Mouse (Mus musculus): ENCODE measurements around the gene Gng10. TPM values are rescaled to one million over a fixed set of nuclear protein-coding genes. Genes with fewer than 3 reads are reported as not detected.

The Gng10 gene
- total and polyA plus RNA-seq, 3 experiments = 51.2 to 59.1 TPM; not detected in 1

DNA sequence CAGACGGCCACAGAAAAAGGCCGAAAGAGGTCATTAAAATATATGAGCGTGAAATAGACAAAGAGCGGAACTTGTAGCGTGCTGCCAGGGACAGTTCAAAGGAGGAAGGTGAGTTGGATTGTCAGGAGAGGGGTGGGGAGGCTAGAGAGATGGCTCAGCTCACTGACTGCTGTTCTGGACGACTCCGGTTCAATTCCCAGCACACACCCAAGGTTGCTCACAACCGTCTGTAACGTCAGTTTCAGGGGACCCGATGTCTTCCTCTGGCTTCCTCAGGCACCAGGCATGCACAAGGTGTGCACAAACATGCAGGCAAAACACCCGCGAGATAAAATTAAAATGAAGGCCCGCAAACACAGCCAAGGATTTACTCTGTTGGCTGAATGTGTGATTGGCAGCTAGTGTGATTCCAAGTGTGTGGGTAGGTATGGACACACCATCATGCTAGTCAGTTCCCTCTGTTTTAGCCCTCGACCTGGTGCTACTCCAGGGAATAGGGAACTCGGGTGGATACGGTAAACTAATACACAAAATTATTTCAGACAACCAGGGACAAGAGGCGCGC is 980 bp downstream of the Gng10 start:
- peak overlapping the region; percentile 85 for H3K9ac ChIP-seq (ENCODE audit: control insufficient read depth, low read depth, low read length, poor library complexity, severe bottlenecking)

DNA sequence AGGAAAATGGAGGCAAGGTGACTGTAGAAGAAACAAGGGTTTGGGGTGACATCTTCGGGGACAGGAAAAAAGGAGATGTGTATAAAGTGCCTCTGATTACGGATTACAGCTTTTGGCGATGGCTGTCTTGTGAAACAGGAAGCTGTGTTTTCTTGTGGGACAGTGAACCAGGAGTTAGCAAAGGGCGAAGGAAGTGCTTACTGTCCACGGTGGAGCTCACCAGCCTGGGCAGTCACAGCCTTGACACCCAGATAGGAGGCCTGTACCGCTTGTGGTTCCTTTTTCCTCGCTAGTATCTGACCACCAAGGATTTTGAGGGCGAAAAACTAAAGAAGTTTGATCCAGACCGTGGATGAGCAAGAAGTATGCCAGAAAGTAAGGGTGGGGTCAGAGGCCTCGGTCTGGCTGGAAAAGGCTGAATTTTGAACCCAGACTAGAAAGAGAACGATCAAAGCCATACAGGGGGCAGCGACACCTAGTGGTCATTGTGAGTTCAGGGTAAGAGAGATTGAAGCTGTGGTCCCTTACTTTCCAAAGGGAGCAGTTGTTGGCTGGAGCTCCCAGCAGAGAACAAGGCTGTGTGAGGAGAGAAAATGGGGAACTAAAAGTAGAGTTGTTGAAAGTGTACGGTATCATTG is 1.7 kb downstream of the Gng10 start:
- Histone ChIP-seq H3K4me3 (ENCODE audit: control insufficient read depth in 1 of 2, insufficient read depth in 1 of 2, low read depth in 2 of 2, low read length in 2 of 2) (peak overlapping the region; percentile 79 to 85), H3K36me3 (ENCODE audit: control insufficient read depth in 1 of 2, insufficient read depth in 2 of 2, low read length in 2 of 2) (peaks cover 0 to 20% of the 10 kb centered on the region in 2 experiments; a peak in 2 of 4 replicates), H3K27me3 (ENCODE audit: control insufficient read depth in 1 of 2, insufficient read depth in 2 of 2, low read length in 2 of 2) (no peaks in the 10 kb centered on the region), H3K9ac (ENCODE audit: control insufficient read depth, low read depth, low read length, poor library complexity, severe bottlenecking) (peak overlapping the region; percentile 85), H3K9me3 (replicated peaks; ENCODE audit: insufficient read depth, low read length) (no peaks in the 10 kb centered on the region), H3K4me1 (ENCODE audit: control insufficient read depth in 1 of 2, insufficient read depth in 2 of 2, low read length in 2 of 2) (peaks cover 3 to 15% of the 10 kb centered on the region in 2 experiments), H3K27ac (ENCODE audit: control insufficient read depth, low read depth, low read length) (peak overlapping the region; percentile 84), H3K79me2 (ENCODE audit: control insufficient read depth, insufficient read depth, low read length, poor library complexity) (peaks cover 11% of the 10 kb centered on the region)
- peak; percentile 93 for DNase-seq (ENCODE audit: low read depth, low spot score)
- TF ChIP-seq TAL1 (IDR thresholded peaks at IDR 0.05; ENCODE audit: low read length) (no peak), NRF1 (IDR thresholded peaks at IDR 0.05; ENCODE audit: insufficient read depth, low read depth, low read length, poor library complexity, severe bottlenecking) (no peak), BHLHE40 (IDR thresholded peaks at IDR 0.05; ENCODE audit: borderline replicate concordance, low read depth, low read length) (no peak), UBTF (IDR thresholded peaks at IDR 0.05; ENCODE audit: borderline replicate concordance, insufficient read depth, low read depth, low read length) (no peak), MAFK (IDR thresholded peaks at IDR 0.05; ENCODE audit: borderline replicate concordance, low read depth, low read length) (no peak), USF2 (IDR thresholded peaks at IDR 0.05; ENCODE audit: borderline replicate concordance in 1 of 2, insufficient read depth in 1 of 2, low read depth in 1 of 2, low read length in 2 of 2) (no peak), ZMIZ1 (IDR thresholded peaks at IDR 0.05; ENCODE audit: low read depth, low read length) (no peak), ZKSCAN1 (IDR thresholded peaks at IDR 0.05; ENCODE audit: low read depth, low read length) (no peak), POLR2AphosphoS2 (IDR thresholded peaks at IDR 0.05; ENCODE audit: low read length) (no peak), RAD21 (IDR thresholded peaks at IDR 0.05; ENCODE audit: low read depth, low read length) (peak; percentile 69), NELFE (IDR thresholded peaks at IDR 0.05; ENCODE audit: low read depth, low read length) (no peak), POLR2AphosphoS5 (IDR thresholded peaks at IDR 0.05; ENCODE audit: borderline replicate concordance, low read depth, low read length) (no peak), SIN3A (IDR thresholded peaks at IDR 0.05; ENCODE audit: low read length) (peak; percentile 68; the same call in 1 of the 2 replicates), HCFC1 (IDR thresholded peaks at IDR 0.05; ENCODE audit: low read depth, low read length) (peak; percentile 49; the same call in 1 of the 2 replicates), JUND (IDR thresholded peaks at IDR 0.05; ENCODE audit: low read depth, low read length) (0 out of 2 replicates have a peak, but pooled peaks have one; percentile 49), SMC3 (IDR thresholded peaks at IDR 0.05; ENCODE audit: low read depth, low read length) (peak; percentile 73), USF1 (IDR thresholded peaks at IDR 0.05; ENCODE audit: low read depth, low read length) (no peak), RCOR1 (IDR thresholded peaks at IDR 0.05; ENCODE audit: low read depth, low read length) (peak; percentile 66; the same call in 1 of the 2 replicates), MXI1 (IDR thresholded peaks at IDR 0.05; ENCODE audit: low read depth, low read length) (no peak), CTCF (IDR thresholded peaks at IDR 0.05 in 2 of 3, conservative IDR thresholded peaks at IDR 0.05 in 1 of 3; ENCODE audit: control insufficient read depth in 1 of 3, insufficient read depth in 1 of 3, low read depth in 2 of 3, low read length in 3 of 3, poor library complexity in 1 of 3, severe bottlenecking in 1 of 3) (peak; percentile 76 to 89 (median 76)), ZC3H11A (IDR thresholded peaks at IDR 0.05; ENCODE audit: low read depth, low read length) (peak; percentile 58), CHD1 (IDR thresholded peaks at IDR 0.05; ENCODE audit: low read depth, low read length) (no peak), POLR2A (IDR thresholded peaks at IDR 0.05; ENCODE audit: control insufficient read depth in 1 of 2, insufficient read depth in 1 of 2, low read depth in 1 of 2, low read length in 2 of 2, poor library complexity in 1 of 2) (no peak), CHD2 (IDR thresholded peaks at IDR 0.05; ENCODE audit: low read length) (no peak), EP300 (IDR thresholded peaks at IDR 0.05; ENCODE audit: low read depth in 1 of 2, low read length in 2 of 2) (0 out of 4 replicates have a peak, but pooled peaks of 1 of the 2 experiments have one; percentile 22)

More for the DNA sequence above, 980 bp downstream of the Gng10 start:
- H3K79me2 ChIP-seq (ENCODE audit: control insufficient read depth, insufficient read depth, low read length, poor library complexity) = peaks cover 11% of the 10 kb centered on the region
- peak overlapping the region; percentile 63 for H3K27ac ChIP-seq (ENCODE audit: control insufficient read depth, low read depth, low read length)
- H3K9me3 ChIP-seq (replicated peaks; ENCODE audit: insufficient read depth, low read length) = no peaks in the 10 kb centered on the region
- no peaks in the 10 kb centered on the region for H3K27me3 ChIP-seq (ENCODE audit: control insufficient read depth in 1 of 2, insufficient read depth in 2 of 2, low read length in 2 of 2)
- H3K4me1 ChIP-seq (ENCODE audit: control insufficient read depth in 1 of 2, insufficient read depth in 2 of 2, low read length in 2 of 2) = peaks cover 3 to 13% of the 10 kb centered on the region in 2 experiments
- TF ChIP-seq MAZ (IDR thresholded peaks at IDR 0.05; ENCODE audit: low read depth, low read length) (0 out of 2 replicates have a peak, but pooled peaks have one; percentile 64), ZKSCAN1 (IDR thresholded peaks at IDR 0.05; ENCODE audit: low read depth, low read length) (no peak), MEF2A (IDR thresholded peaks at IDR 0.05; ENCODE audit: extremely low read depth, insufficient replicate concordance, low read depth, low read length, poor library complexity, severe bottlenecking) (no peak), ZC3H11A (IDR thresholded peaks at IDR 0.05; ENCODE audit: low read depth, low read length) (no peak), SMC3 (IDR thresholded peaks at IDR 0.05; ENCODE audit: low read depth, low read length) (no peak), HCFC1 (IDR thresholded peaks at IDR 0.05; ENCODE audit: low read depth, low read length) (0 out of 2 replicates have a peak, but pooled peaks have one; percentile 18), EP300 (IDR thresholded peaks at IDR 0.05; ENCODE audit: low read depth in 1 of 2, low read length in 2 of 2) (0 out of 4 replicates have a peak, but pooled peaks of 1 of the 2 experiments have one; percentile 33), MAX (IDR thresholded peaks at IDR 0.05; ENCODE audit: low read length) (0 out of 2 replicates have a peak, but pooled peaks have one; percentile 28), USF1 (IDR thresholded peaks at IDR 0.05; ENCODE audit: low read depth, low read length) (no peak), MYB (IDR thresholded peaks at IDR 0.05; ENCODE audit: low read depth, low read length) (no peak)
- peaks cover 0 to 14% of the 10 kb centered on the region in 2 experiments; a peak in 2 of 4 replicates for H3K36me3 ChIP-seq (ENCODE audit: control insufficient read depth in 1 of 2, insufficient read depth in 2 of 2, low read length in 2 of 2)
- peak; percentile 73 for DNase-seq (ENCODE audit: low read depth, low spot score)
- H3K4me3 ChIP-seq (ENCODE audit: control insufficient read depth in 1 of 2, insufficient read depth in 1 of 2, low read depth in 2 of 2, low read length in 2 of 2) = peak overlapping the region; percentile 79 to 85
